Mouse (Mus musculus) right cerebral cortex, adult 18-20 months (tissue): Measurements from ENCODE around the gene Xylt1.

Source experiments
- DNase-seq: peaks from one replicate; pipeline ENCODE4 v3.0.0; 2022; ENCODE audit warnings: mixed read lengths

Gene Xylt1

DNA sequence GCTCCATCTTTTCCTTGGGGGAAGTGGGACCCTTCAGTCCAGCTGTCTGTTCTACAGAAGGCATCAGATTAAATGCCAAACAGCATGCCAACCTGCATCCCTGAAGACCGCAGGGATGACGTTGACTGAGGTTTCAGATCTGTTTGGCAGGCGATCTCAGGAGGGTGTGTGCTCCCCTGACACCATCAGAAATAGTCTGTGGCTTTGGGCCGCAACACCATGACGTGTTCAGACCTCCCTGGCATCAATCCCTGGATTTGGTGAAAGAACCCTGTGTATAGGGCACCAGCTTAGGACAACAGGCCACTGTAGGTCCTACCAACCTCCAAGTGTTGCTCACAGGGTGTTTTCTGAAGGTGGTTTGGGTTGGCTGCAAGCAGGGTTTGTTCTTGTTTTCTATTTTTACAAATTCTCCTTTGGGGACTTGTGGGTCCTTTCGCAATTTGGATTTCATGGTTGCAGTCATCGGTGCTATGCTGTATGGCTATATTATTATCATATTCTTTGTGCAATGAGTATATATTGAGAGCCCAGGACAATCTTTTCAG is 104.3 kb downstream of the Xylt1 start:
- DNase-seq: no peak

DNA sequence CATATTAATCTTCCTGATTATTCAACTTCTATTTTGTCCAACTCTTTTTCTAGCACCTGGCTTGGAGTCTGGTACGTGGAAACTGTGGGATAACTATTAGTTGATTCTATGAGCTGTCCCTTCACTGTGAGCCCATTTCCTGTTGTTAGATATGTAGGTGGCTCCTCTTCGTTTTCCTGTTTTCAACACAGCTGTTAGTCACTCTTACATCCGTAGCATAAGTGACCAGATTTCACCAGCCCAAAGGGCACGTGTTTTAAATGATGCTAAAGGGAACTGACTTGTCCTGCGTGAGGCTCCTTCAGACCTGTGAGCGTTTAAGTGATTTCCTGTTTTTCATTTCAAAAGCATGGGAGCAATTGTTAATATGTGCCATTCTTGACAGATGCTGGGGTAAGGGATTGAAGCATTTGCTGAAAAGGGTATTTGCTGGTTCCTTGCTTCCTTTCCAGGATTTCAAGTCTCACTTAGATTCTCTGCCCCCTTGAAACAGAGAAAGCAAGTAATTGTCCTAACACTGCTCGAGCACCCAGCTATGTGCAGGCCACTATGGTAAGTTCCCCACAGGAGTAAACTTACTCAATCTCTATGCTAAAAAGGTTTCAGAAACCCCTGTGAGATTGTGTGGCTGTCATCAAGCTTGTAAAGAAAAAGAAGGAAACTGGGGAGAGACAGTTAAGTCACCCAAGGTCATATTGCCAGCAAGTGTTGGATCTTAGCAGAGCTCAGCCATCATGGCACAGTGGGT is 105.8 kb downstream of the Xylt1 start:
- DNase-seq: no peak

DNA sequence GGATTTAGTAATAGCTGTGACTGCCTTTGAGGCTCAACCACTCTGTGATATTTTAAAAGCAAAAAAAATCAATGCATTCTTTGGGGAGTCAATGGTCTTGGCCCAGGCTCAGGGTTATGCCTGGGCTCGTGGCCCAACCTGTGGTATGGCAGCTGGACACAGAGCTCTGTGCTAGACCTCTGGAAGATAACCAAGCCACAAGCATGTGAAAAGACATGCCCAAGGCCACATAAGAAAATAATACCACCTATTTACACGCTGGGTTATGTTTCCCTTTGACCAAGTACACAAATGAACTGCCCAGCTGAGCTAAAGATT is 106.4 kb downstream of the Xylt1 start:
- no peak for DNase-seq

DNA sequence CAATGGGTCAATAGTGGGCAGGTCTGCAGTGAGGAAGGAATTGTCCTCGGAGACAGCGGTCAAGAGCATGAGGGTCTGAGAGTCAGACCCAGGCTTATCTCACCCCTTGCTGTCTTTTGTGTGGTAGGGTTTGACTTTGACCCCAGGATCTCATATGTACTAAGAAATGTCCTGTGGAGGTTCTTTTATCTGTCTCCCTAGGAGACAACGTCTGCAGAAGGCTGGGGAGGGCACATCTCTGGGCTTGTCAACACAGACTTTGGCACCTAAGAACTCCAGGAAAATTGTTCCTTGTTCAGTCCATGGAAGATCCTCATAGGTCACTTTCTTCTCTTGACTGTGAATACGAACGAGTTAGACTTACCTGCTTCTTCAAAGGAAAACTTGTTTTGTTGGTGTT is 109.2 kb downstream of the Xylt1 start:
- DNase-seq: no peak

DNA sequence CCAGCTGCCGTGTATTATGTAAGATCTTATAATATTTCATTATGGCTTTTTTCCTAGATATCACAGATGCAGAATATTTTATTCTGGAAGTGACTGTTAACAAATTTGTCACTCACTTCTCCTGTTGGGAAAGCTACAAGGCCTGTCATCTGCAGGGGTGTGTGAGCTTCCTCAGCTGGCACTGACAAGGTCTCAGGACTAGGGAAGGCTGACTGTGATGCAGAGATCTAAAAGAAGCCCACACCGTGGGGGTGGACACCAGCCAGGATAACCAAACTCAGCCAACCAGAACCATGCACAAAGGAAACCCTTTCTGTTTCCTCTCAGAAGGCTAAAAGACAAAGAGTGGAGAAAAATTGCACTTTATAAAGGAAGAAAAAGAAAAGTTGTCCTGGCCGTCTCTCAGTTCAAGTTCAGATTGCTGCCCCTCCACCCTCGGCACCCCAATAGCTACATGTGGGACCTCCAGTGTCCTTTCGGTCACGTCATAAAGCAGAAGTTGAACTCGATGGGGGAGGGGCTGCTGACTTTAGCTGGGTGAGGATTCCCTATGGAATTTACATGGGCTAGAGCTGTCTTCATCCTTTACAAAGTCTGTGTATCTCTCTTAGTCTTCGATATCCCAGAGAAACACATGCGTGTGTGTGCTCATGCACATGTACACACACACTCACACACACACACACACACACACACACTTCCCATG is 109.9 kb downstream of the Xylt1 start:
- no peak for DNase-seq

DNA sequence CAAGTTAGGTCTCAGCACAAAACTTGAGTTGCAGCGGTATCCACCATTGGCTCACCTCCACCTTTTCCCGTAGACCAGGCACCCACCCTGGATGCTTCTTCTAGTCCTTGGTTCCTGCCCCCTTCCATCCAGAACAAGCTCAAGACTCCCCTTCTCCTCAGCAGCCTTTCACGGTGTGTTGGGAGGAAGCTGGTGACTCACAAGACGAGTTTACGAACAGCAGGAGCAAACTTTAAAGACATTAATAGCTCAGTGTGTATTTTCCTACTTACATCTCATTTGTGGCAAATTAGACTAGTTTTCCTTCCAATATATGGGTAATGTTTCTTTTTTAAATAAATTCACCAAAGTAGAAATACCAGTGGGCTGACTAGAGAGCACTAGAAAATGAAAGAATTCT is 110.7 kb downstream of the Xylt1 start:
- no peak for DNase-seq

DNA sequence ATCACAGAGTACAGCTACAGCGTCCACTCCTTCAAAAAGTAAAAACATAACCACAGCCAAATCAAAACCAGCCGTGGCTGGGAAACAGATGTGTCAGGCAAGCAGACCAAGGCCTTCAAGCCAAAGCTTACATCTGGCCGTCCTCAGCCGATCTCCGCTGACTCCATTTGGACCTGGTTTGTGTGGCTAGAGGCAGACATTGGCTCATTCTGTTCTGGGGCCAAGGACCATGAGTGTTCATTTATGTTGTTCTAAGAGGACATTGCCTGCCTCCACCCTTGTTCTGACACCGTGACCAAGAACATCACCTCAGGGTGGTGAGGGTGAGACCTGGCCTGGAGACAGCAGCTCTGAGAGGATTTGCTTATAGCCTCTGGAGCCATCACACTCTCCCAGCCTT is 113.4 kb downstream of the Xylt1 start:
- no peak for DNase-seq

DNA sequence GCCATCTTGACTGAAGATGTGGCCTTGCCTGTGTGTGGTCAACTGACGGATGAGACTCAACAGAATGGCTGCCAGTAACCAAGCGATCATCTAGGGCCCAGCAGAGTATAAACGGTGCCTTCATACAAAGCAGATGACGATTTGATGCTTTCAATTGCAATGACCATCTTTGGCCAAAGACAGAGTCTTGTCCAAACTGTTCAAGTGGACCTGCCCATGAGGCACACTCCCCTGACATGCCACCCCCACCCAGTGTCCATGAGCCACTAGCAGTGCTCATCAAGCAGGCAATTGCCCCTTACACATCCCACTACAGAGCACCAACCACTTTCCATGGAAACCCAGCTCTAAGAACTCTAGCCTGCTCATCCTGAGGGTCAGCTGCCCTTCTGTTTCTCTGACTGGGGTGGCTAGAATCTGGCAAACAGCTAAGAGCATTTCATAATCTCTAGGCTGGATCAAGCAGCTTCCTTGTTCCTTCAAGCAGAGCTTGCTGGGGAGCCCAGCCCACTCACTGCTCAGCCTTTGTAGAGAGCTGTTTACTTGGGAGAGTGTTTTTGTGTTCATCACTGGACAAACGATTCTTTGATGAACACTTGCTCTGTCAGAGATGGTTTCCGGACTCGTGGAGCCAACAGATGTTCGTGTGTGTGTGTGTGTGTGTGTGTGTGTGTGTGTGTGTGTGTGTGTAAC is 114.0 kb downstream of the Xylt1 start:
- no peak for DNase-seq

DNA sequence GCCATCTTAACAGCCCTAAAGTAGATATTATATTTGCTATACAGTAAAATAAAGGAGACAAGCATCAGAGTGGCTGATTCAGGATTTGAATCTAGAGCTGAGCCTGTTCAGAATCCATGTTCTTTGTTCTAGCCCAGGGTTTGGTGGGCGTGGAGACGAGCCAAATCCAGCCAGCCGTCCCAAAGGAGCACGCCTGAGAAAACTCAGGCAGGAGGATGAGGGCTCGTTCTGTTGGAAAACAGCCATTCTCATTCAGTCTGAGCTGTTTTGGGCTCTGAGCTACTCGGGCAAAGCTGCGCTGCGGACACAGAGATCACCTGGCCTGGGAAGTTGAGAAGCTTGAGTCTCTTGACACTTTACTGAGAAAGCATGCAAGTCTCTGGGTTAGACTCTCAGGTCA is 115.0 kb downstream of the Xylt1 start:
- DNase-seq: no peak

DNA sequence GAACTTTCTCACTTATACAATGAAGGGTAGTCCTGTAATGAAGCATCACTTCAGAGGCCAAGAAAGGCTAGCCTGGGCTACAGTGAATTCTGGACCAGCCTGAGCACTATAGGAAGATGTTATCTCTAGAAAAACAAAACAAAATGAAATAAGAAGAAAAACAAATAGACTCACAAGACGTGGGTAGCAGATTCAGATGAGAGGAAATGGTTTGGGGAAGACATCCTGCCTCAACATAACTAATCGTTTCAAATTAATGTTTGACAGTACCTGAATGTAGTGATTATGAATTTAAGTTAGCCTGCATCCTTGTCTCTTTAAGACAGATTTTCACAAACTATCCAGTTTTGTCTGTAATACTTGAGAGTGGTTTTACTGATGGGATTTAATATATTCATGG is 117.4 kb downstream of the Xylt1 start:
- no peak for DNase-seq

DNA sequence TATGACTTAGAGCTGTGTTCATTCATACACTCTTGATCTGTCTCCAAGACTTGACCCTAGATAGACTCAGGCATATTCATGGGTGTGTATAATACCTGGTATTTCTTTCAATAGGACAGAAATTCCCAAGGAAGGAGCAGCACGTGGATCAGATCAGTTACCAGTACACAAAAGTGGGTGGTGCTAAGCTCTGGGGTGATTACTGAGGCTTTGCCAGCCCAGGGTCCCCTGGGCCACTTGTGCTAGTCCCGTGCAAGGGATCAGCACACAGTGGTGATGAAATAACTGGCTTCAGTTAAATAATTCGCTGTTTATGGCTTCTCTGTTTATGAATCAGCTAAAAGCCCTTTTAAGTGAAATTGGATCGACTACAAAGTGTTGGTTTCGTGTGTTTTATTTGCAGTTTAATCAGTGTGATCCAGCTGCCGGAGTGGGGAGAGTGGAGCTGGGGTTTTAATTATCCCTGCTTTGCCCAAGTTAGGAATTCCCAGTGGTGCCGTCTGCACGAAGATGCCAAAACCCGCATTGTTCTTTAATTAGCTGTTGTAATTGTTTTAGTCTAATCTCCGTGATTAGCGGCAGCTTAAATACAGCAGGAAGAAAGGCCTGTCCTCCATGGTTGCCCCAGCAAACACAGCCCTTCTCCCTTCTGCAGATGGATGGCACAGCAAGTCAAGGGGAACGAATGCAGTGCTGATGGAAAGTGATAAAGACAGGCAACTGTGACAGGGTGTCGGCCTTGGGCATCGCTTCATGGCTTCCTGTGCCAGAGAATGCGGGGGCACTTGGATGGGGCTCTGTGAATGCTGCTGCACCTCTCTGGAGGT is 120.8 kb downstream of the Xylt1 start:
- no peak for DNase-seq

DNA sequence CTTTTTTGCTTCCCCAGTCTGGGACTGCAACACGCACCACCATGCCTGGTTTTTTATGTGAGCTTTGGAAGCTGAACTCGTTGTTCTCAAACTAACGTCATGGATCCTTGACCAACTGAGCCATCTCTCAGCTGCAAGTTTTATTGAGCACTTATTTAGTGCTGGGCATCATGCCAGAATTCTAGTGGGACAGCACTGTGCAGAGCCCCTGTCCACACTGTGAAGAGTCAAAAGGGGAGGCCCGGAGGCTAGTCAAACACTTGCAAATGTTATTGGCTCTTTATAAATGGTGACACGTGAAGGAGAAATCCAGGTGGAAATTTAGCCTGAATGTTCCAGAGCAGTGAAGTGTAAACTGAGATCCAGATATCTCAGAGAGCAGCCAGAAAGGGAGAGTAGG is 121.6 kb downstream of the Xylt1 start:
- no peak for DNase-seq

DNA sequence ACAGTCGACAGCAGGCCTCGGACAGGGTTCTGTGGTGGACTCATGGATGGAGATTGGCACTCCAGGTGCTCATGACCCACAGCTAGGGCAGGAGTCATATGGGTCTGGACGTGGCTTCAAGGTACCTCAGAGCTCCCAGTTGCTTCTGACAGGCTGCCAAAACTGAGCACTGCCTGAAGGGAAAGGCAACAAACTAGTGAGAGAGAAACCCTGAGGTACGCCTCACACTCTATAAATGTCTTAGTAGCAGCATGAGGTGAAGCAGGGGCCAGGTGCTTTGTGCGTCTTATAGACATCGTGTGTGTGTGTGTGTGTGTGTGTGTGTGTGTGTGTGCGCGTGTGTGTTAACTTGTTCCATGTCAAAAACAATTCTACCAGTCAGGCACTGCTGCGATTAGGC is 122.9 kb downstream of the Xylt1 start:
- DNase-seq: no peak

DNA sequence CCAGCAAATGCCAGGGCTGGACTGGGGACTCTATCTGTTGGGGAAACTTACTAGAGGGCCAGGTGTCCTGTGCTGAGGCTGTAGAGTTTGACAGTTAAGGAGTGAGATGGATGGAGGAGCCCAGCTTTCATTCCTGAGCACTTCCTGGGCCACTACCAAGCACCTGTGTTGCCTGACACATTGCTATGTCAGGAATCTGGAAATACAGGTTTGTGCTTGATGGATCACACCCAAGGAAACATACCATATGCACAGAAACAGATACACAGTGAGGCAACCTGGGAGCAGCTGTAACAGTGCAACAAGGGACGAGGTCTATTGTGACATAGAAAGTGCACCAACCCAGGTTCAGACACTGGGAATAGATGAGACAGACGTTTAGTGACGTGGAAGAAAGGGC is 125.0 kb downstream of the Xylt1 start:
- no peak for DNase-seq

DNA sequence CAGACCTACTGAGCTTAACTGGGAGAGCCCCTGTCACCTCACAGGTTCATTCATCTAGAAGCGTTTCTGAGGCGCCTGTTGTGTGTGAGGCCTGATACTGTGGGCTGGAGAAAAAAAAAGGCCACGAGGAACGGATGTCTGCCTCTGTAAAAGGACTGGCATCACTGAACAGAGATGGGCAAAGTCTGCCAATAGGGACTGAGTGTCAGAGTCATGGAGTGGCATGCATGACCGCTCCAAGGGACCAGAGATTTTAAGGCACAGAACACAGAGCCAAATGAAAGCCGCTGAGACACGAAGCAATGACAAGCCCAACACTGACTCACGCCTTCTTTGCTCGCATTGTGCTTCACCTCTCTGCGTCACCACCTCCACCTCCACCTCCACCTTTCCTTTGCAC is 126.6 kb downstream of the Xylt1 start:
- DNase-seq: no peak

DNA sequence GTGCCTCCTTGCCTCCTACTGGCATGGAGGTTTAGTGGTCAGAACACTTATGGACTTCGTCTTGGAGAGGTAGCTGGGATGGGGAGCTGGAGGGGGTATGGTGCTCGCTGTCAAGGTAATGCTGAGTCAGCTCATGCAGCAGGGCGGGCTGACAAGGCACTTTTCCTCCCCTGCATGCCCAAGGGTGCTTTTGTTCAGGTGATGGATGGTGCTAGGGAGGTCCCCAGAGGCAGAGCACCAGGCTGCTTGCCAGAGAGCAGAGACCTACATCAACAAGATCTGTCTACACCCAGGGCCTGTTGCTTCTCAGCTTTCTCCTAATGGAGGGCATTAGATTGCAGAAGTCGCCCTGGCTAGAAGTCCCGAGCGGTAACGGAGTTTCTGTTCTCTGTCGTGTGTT is 127.3 kb downstream of the Xylt1 start:
- DNase-seq: no peak

DNA sequence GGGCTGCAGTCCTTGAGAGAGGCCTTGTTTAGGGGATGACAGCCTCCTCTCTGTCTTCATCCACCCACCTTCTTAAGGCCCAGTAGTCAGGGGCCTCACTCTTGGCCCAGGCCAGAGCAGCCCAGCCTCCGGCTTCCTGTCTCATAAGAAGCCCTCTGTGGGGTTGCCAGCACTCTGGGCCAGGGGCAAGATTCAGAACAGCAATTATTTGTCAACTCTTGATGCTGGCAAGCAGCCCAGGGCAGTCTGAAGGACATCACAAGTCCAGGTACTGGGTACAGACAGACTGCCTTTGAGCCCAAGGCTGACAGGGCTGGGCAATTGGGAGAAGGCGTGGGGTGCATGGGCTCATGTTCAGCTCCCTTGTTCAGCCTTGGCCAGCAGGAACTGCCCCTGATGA is 129.3 kb downstream of the Xylt1 start:
- no peak for DNase-seq

DNA sequence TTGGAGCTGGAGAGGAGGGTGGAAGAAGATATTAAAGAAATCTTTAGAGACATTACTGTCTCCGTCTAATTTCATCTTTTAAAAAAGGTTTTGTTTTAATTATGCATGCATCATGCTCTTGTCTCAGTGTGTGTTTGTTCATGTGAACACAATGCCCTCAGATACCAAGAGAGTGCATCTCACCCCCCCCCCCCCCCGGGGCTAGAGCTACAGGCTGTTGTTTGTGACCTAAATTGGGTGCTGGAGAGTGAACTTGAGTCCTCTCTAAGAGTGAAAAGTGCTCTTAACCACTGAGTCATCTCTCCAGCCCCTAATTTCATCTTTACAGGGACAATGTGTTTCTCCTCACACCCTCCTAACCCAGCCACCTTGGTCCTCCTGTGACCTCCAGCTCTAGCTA is 131.5 kb downstream of the Xylt1 start:
- DNase-seq: no peak

DNA sequence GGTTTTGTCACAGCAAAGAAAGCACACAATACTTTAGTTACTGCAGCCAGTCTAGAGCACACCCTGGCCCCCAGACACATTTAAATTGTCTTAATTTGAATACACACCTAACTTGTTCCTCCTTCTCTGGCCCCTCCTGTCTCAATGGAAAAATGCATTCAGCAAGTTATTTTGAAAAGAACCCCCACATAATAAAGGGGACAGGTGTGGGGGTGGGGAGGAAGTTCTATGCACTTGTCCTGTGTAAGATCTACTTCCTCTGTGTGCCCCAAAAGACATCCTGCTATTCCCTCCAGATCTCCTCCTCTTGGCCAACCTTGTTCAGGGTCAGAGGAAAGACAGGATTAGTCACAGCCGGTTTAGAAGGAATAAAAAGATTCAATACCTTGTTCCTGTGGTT is 135.0 kb downstream of the Xylt1 start:
- DNase-seq: no peak

DNA sequence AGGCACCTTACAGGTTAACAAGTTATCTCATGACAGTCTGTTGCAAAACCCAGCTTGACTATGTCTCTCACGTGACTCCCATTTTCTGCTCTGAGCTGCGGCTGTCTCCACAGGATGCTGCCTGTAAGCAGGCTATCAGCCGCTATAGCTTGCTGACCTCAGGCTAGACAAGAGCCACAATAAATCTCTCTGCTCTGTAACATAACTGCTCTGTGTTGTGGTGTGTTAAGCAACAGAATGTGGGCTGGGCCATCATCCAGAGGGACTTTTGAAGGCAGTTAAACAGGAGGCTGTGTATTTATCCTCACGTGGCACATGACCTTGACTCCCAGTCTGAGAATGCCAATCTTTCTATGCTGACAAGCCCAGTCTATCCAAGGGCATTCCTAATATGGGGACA is 136.1 kb downstream of the Xylt1 start:
- no peak for DNase-seq

DNA sequence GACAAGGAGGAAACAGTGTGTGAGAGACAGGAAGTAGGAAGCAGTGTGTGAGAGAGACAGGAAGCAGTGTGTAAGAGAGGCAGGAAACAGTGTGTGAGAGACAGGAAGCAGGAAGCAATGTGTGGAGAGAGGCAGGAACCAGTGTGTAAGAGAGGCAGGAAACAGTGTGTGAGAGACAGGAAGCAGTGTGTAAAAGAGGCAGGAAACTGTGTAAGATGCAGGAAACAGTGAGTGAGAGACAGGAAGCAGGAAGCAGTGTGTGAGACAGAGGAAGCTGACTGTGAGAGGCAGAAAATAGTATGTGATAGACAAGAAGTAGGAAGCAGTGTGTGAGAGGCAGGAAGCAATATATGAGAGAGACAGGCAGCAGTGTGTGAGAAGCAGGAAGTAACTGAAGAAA is 140.6 kb downstream of the Xylt1 start:
- DNase-seq: no peak

DNA sequence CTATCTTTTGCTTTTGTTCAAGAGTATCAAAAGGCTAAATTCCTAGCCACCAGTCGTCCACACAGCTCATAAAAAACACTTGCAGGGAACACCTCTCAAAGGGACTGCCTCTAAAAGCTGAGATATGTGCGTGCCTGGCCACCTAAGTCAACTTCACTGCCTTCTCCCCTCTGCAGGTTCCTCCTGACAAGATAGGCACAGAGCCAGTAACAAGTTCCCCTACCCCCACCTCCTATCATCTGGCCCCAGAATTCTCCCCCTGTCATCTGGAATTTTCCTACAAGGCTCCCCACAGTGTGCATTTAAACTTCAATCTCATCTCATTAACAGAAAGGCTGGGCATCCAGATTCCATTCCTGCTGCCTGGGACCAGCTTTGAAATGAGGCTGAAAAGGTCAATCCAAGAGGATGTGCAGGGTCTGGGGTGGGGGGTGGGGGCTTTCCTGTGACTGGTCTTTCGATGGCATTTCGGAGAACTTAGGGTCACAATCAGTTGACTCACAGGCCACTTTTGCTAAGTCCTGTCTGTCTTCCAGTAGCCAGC is 141.4 kb downstream of the Xylt1 start:
- no peak for DNase-seq
